Mouse (Mus musculus): ENCODE data around the gene Knop1. TPM values are rescaled to one million over a fixed set of nuclear protein-coding genes. Genes with fewer than 3 reads are reported as not detected.
A peak's percentile ranks its signal among the peaks of the same experiment; 100 is the strongest.

Knop1 gene
- total and polyA plus RNA-seq, 3 experiments, result 46.8 to 66.9 TPM; not detected in 1

DNA sequence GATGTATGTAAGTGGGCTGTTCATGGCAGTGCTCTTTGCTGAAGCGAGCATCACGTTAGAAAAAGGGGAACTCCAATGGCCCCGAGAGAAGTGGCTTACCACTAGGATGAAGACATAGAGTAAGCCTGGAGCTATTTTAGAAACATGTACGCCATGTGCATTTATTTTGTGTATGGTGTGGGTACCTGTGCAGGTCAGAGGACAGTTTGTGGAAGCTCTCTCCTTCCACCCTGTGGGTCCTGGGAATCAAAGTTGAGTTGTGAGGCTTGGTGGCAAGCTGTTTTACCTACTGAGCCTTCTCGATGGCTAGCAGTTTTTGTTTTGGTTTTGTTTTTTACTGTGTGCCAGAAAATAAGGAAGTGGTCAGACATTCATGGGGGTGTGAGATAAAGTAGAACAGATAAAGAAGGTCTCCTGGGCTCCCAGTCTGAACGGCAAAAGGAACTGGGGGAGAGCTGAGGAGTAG is 57.9 kb downstream of the Knop1 start:
- Histone ChIP-seq H3K9ac (ENCODE audit: control insufficient read depth, low read depth, low read length, poor library complexity, severe bottlenecking) (peak overlapping the region; percentile 46), H3K27me3 (ENCODE audit: control insufficient read depth in 1 of 2, insufficient read depth in 2 of 2, low read length in 2 of 2) (no peaks in the 10 kb centered on the region), H3K4me1 (ENCODE audit: control insufficient read depth in 1 of 2, insufficient read depth in 2 of 2, low read length in 2 of 2) (peaks cover 3 to 10% of the 10 kb centered on the region in 2 experiments), H3K79me2 (ENCODE audit: control insufficient read depth, insufficient read depth, low read length, poor library complexity) (no peaks in the 10 kb centered on the region), H3K36me3 (ENCODE audit: control insufficient read depth in 1 of 2, insufficient read depth in 2 of 2, low read length in 2 of 2) (peaks cover 2 to 8% of the 10 kb centered on the region in 2 experiments; a peak in 3 of 4 replicates), H3K4me3 (ENCODE audit: control insufficient read depth in 1 of 2, insufficient read depth in 1 of 2, low read depth in 2 of 2, low read length in 2 of 2) (peak overlapping the region; percentile 68 to 76), H3K27ac (ENCODE audit: control insufficient read depth, low read depth, low read length) (peak overlapping the region; percentile 93), H3K9me3 (replicated peaks; ENCODE audit: insufficient read depth, low read length) (no peaks in the 10 kb centered on the region)
- DNase-seq (ENCODE audit: low read depth, low spot score), result peak; percentile 91
- TF ChIP-seq POLR2AphosphoS2 (IDR thresholded peaks at IDR 0.05; ENCODE audit: low read length), result no peak
- TF ChIP-seq USF1 (IDR thresholded peaks at IDR 0.05; ENCODE audit: low read depth, low read length), result no peak
- peak; percentile 87 for TF ChIP-seq SIN3A (IDR thresholded peaks at IDR 0.05; ENCODE audit: low read length)
- TF ChIP-seq POLR2A (IDR thresholded peaks at IDR 0.05; ENCODE audit: control insufficient read depth in 1 of 2, insufficient read depth in 1 of 2, low read depth in 1 of 2, low read length in 2 of 2, poor library complexity in 1 of 2), result no peak
- TF ChIP-seq ZKSCAN1 (IDR thresholded peaks at IDR 0.05; ENCODE audit: low read depth, low read length), result peak; percentile 48; the same call in 1 of the 2 replicates
- no peak for TF ChIP-seq SMC3 (IDR thresholded peaks at IDR 0.05; ENCODE audit: low read depth, low read length)
- TF ChIP-seq ZNF384 (IDR thresholded peaks at IDR 0.05; ENCODE audit: low read depth, low read length), result peak; percentile 5
- TF ChIP-seq MEF2A (IDR thresholded peaks at IDR 0.05; ENCODE audit: extremely low read depth, insufficient replicate concordance, low read depth, low read length, poor library complexity, severe bottlenecking), result no peak
- TF ChIP-seq MAX (IDR thresholded peaks at IDR 0.05; ENCODE audit: low read length), result peak; percentile 44
- TF ChIP-seq E2F4 (IDR thresholded peaks at IDR 0.05; ENCODE audit: borderline replicate concordance, low read depth, low read length), result no peak
- peak; percentile 51 for TF ChIP-seq BHLHE40 (IDR thresholded peaks at IDR 0.05; ENCODE audit: borderline replicate concordance, low read depth, low read length)
- no peak for TF ChIP-seq POLR2AphosphoS5 (IDR thresholded peaks at IDR 0.05; ENCODE audit: borderline replicate concordance, low read depth, low read length)
- TF ChIP-seq MYC (IDR thresholded peaks at IDR 0.05; ENCODE audit: low read depth, low read length), result no peak
- TF ChIP-seq HCFC1 (IDR thresholded peaks at IDR 0.05; ENCODE audit: low read depth, low read length), result no peak
- TF ChIP-seq CTCF (IDR thresholded peaks at IDR 0.05 in 2 of 3, conservative IDR thresholded peaks at IDR 0.05 in 1 of 3; ENCODE audit: control insufficient read depth in 1 of 3, insufficient read depth in 1 of 3, low read depth in 2 of 3, low read length in 3 of 3, poor library complexity in 1 of 3, severe bottlenecking in 1 of 3), result no peak
- TF ChIP-seq KAT2A (conservative IDR thresholded peaks at IDR 0.05; ENCODE audit: low read depth, low read length), result no peak
- no peak for TF ChIP-seq NRF1 (IDR thresholded peaks at IDR 0.05; ENCODE audit: insufficient read depth, low read depth, low read length, poor library complexity, severe bottlenecking)
- no peak for TF ChIP-seq MYB (IDR thresholded peaks at IDR 0.05; ENCODE audit: low read depth, low read length)
- 0 out of 2 replicates have a peak, but pooled peaks have one; percentile 1 for TF ChIP-seq ZC3H11A (IDR thresholded peaks at IDR 0.05; ENCODE audit: low read depth, low read length)
- TF ChIP-seq ELF1 (IDR thresholded peaks at IDR 0.05; ENCODE audit: low read depth, low read length), result peak; percentile 63
- peak; percentile 81 to 97 for TF ChIP-seq EP300 (IDR thresholded peaks at IDR 0.05; ENCODE audit: low read depth in 1 of 2, low read length in 2 of 2)
- no peak for TF ChIP-seq UBTF (IDR thresholded peaks at IDR 0.05; ENCODE audit: borderline replicate concordance, insufficient read depth, low read depth, low read length)
- peak; percentile 90 for TF ChIP-seq MAZ (IDR thresholded peaks at IDR 0.05; ENCODE audit: low read depth, low read length)
- peak; percentile 93 for TF ChIP-seq ETS1 (IDR thresholded peaks at IDR 0.05; ENCODE audit: low read depth, low read length)
- TF ChIP-seq MAFK (IDR thresholded peaks at IDR 0.05; ENCODE audit: borderline replicate concordance, low read depth, low read length), result peak; percentile 48; the same call in 1 of the 2 replicates
- no peak for TF ChIP-seq RAD21 (IDR thresholded peaks at IDR 0.05; ENCODE audit: low read depth, low read length)
- no peak for TF ChIP-seq USF2 (IDR thresholded peaks at IDR 0.05; ENCODE audit: borderline replicate concordance in 1 of 2, insufficient read depth in 1 of 2, low read depth in 1 of 2, low read length in 2 of 2)
- TF ChIP-seq GATA1 (IDR thresholded peaks at IDR 0.05; ENCODE audit: low read depth, low read length), result peak; percentile 97
- TF ChIP-seq CHD1 (IDR thresholded peaks at IDR 0.05; ENCODE audit: low read depth, low read length), result no peak
- TF ChIP-seq MXI1 (IDR thresholded peaks at IDR 0.05; ENCODE audit: low read depth, low read length), result peak; percentile 65
- peak; percentile 87 for TF ChIP-seq TBP (IDR thresholded peaks at IDR 0.05; ENCODE audit: low read depth, low read length)
- TF ChIP-seq NELFE (IDR thresholded peaks at IDR 0.05; ENCODE audit: low read depth, low read length), result no peak
- peak; percentile 59 for TF ChIP-seq TAL1 (IDR thresholded peaks at IDR 0.05; ENCODE audit: low read length)
- TF ChIP-seq JUND (IDR thresholded peaks at IDR 0.05; ENCODE audit: low read depth, low read length), result 0 out of 2 replicates have a peak, but pooled peaks have one; percentile 14
- peak; percentile 50; the same call in 1 of the 2 replicates for TF ChIP-seq ZMIZ1 (IDR thresholded peaks at IDR 0.05; ENCODE audit: low read depth, low read length)
- TF ChIP-seq CHD2 (IDR thresholded peaks at IDR 0.05; ENCODE audit: low read length), result no peak
- peak; percentile 76 for TF ChIP-seq RCOR1 (IDR thresholded peaks at IDR 0.05; ENCODE audit: low read depth, low read length)
